Mouse (Mus musculus): Measurements from ENCODE around the gene Kcnt2.

The Kcnt2 gene

GRCm38 (mm10) chr1:140492237-140492636 lies 246.3 kb downstream of the Kcnt2 start:
- in situ Hi-C loops (cut with MboI, MseI) = no loop called here

DNA sequence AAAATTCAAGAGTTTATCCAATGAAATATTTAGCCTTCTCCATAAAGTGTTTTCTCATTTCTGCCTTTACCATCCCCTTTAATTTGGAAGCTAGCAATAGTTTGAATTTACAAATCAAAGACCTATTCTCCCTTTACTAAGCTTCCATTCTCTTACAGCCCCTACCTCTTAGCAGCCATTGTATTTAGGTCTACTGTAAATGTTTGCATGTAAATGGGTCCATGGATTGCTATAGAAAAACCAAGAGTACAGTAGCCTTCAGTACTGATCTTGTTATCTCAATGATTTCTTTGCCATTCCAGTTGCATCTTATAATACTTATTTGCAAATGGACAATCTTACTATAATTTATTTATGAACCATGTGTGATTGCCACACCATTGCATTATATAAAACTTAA lies 267.5 kb downstream of the Kcnt2 start:
- in situ Hi-C loops (cut with MboI, MseI) = no loop called here

DNA sequence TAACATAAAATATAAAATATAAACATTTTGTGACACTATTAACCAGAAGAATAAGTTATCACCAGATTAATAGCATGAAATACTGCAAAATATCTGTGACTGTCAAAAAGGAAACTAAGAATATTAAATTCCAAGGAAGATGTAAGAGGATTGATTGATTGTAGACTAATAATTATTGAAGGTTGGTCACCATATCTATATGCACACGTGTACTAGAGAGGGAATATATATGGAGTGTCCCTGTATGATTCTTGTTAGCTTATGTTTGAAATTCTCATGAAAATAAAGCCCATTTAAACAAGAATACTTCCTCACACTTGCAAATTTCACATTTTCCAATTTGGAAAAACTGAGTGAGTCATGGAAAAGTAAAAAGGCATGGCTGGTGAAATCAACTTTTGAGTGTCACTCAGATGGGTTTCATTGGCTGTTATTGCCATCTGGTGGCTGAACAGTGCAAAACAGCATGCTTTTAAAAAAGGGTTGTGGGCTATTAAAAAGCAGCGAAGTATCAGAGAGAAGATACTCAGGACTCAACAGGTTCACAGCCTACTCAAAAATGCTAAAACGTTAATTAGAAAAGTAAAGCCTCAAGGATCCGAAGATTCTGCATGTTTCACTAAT lies 285.4 kb downstream of the Kcnt2 start:
- in situ Hi-C loops (cut with MboI, MseI) = no loop called here

GRCm38 (mm10) chr1:140534849-140535248 lies 288.9 kb downstream of the Kcnt2 start:
- in situ Hi-C loops (cut with MboI, MseI) = no loop called here

- in situ Hi-C loops (cut with MboI, MseI) = no loop called here
These were observed 296.1 kb downstream of the Kcnt2 start for GRCm38 (mm10) chr1:140542066-140542465.

GRCm38 (mm10) chr1:140548711-140549110 lies 302.8 kb downstream of the Kcnt2 start:
- in situ Hi-C loops (cut with MboI, MseI) = no loop called here

GRCm38 (mm10) chr1:140560801-140561200 lies 314.8 kb downstream of the Kcnt2 start:
- in situ Hi-C loops (cut with MboI, MseI) = no loop called here

DNA sequence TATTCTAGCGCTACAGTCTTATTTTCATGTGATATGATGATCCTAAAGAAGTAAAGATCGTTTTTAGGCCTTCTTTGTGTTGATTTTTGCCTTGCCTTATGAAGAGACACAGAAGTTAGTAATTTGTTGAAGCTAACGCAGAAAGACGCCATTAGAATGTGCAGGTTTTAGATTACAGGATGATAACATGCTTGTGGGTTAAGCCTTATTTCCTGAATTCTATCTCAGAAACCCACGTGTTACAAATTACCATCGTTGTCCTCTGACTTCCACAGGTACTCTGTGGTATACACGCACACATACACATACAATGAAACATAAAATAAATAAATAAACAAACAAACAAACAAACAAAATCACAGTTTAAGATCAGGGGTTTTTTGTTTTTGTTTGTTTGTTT lies 326.2 kb downstream of the Kcnt2 start:
- in situ Hi-C loops (cut with MboI, MseI) = no loop called here

- in situ Hi-C loops (cut with MboI, MseI) = no loop called here
These were observed 332.6 kb downstream of the Kcnt2 start for GRCm38 (mm10) chr1:140578607-140579006.

DNA sequence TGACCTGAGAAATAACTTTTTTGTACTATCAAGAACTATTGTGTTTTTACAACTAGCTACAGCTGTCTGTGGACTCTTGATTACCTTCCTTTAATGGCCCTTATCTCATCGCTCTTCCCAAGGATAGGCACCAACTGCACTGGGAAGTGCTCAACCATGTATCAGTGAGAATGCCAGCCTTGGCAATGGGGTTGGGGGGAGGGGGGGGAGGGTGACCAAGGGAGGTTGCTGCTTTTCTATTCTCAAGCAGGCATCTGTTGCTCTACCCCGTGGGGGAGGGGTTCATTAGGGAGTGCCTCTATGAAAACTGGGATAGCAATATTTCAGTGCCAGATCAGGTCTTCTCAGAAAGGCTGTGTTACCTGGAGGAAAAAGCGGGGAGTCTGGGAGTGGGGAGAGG lies 342.3 kb downstream of the Kcnt2 start:
- in situ Hi-C loops (cut with MboI, MseI) = no loop called here

DNA sequence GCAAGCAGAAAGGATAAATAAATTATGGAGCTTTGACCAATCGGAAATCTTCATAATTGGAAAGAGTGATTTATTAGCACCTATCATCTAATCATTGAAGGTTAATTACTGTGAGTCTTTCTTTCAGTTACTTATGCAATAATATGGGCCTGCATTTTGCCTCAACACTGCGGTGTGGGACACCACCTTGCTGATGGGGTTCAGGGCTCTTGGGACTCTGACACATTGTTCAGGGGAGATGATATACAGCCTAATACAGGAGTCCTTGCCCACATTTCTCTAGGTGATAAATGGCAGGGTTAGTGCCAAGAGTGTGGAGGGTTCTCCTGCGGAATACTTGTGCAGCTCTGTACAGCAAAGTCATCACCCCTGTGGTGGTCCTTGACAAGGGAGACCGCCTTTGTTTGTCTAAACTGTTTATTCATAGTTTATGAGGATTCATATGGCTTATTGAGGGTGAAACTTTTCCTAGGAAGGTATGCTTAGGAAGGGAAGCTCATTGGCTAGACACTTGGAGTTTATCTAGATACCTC lies 362.9 kb downstream of the Kcnt2 start:
- in situ Hi-C loops (cut with MboI, MseI) = no loop called here

GRCm38 (mm10) chr1:140613101-140613500 lies 367.1 kb downstream of the Kcnt2 start:
- in situ Hi-C loops (cut with MboI, MseI) = no loop called here

- in situ Hi-C loops (cut with MboI, MseI) = no loop called here
These were observed 368.9 kb downstream of the Kcnt2 start for GRCm38 (mm10) chr1:140614840-140615239.

DNA sequence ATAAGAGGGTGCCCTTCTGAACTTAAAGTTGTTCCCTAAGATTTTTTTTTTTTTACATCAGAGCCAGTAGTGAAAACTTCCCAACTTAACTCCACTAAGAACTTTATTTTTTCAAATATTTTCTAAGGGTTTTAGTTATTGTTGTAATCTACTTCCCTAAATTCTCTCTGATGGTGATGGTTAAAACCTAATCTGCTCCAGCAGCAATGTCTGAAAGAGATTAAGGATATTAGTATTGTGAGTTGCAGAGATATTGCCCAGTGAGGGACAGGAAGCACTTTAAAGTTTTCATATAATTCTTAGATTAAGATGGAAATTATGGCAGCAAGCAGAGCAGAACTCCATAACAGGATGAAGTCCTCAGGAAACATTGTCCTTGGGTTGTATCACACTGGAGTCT lies 372.2 kb downstream of the Kcnt2 start:
- in situ Hi-C loops (cut with MboI, MseI) = no loop called here

DNA sequence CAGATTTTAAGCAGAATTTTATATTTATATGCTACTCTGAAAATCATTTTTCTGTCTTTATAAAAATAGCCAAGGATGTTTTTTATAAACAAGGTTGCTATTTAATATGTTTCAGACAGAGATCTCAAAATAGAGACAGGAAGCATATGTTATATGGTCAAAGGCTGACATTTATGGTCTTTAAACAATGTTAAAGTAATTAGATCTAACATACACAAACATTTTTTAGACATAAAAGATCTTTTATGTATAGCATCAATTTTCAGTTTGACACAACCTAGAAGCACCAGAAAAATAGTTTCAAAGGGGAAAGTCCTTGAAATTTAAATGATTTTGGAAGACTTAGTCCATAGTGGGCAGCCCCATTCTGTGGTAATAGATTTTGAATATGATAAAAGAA lies 379.0 kb downstream of the Kcnt2 start:
- in situ Hi-C loops (cut with MboI, MseI) = loop anchor here (25.0 kb wide), 1 partner anchor 1912 kb away; no protein-coding TSS in a partner anchor

GRCm38 (mm10) chr1:140659607-140660340 lies 413.8 kb downstream of the Kcnt2 start:
- in situ Hi-C loops (cut with MboI, MseI) = no loop called here

DNA sequence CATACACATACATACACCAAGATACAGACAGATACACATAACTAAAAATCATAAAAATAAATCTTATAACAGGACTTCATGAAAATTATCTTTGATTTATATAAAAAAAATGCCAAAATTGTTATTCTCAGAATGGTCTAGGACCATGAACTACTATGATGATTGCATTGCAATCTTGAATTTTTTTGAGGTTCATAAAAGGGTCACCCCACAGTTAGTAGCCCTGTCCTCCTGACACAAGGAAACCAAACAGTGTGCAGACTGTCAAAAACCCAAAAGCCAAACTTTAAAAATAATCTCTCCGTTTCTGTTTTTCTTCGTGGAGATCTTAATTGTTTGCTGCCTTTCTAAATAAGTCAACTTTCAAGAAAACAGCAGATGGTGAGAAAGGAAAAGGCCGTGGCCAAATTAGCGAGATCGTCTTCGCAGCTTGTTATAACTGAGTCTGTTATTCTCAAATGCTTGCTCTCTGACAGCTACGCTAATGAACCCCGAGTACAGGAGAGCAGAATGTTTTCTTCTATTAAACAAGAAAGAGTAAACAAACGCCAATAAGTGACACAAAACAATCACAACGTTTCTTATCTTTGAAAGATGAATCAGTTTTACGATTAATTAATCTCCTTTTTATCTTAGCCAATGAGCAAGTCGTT lies 414.9 kb downstream of the Kcnt2 start:
- in situ Hi-C loops (cut with MboI, MseI) = no loop called here

GRCm38 (mm10) chr1:140661404-140661787 lies 415.4 kb downstream of the Kcnt2 start:
- in situ Hi-C loops (cut with MboI, MseI) = no loop called here

Measured in T-helper 2 cell (primary cell).